Mouse (Mus musculus) lung, postnatal 36 days (tissue): Measurements from ENCODE around the gene Wdr31.

ENCODE experiments used
- DNase-seq: peaks from one replicate; pipeline ENCODE4 v3.0.0; 2022; ENCODE audit warnings: mixed read lengths

The Wdr31 gene

GRCm38 (mm10) chr4:62437871-62438270, 32.8 kb downstream of the Wdr31 start:
- no peak for DNase-seq

DNA sequence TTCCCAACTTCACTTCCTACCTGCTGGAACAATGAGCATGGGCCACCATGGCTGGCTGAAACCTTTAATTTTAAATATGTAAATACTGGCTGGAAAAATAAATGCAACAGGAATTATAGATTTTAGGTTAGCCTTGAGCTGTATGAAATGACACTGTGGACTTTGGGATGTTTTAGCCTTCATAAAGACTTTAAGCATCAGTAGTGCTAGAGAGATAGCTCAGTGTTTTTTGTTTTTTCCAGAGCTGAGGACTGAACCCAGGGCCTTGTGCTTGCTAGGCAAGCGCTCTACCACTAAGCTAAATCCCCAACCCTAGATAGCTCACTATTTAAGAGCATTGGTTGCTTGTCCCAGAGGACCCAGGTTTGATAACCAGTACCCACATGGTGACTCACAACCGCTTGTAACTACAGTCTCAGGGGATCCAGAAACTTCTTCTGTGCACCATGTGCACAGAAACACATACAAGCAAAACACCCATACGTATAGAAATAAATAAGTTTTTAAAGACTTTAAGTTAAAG, 33.4 kb downstream of the Wdr31 start:
- no peak for DNase-seq

DNA sequence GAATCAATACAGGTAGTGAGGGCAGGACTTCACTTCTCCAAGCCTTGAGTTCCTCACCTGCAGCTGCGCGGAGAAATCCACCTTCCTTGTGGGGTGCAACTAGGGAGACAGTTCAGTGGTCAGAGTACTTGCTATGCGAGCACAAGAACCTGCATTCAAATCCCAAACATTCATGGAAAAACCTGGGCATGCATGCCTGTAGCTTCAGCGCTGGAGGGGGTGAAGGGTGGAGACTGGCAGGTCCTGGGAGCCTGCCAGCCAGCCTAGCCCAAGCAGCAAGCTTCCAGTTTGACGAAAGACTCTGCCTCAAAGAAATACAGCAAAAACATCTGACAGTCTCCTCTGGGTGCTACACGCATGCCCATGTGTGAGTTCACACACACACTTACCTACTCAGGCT, 35.6 kb downstream of the Wdr31 start, which contains the start of gene Rnf183:
Gene Rnf183, minus strand, starts transcription at position 172 of the 400 bp plus-strand sequence.
- no peak for DNase-seq

- DNase-seq, result no peak
These were observed 36.5 kb downstream of the Wdr31 start for GRCm38 (mm10) chr4:62433939-62434870.

- no peak for DNase-seq
These were observed 39.2 kb downstream of the Wdr31 start for GRCm38 (mm10) chr4:62431522-62431921.

- no peak for DNase-seq
These were observed 40.0 kb downstream of the Wdr31 start for GRCm38 (mm10) chr4:62430678-62431077.

- DNase-seq, result no peak
These were observed 41.1 kb downstream of the Wdr31 start for GRCm38 (mm10) chr4:62429616-62430015.

DNA sequence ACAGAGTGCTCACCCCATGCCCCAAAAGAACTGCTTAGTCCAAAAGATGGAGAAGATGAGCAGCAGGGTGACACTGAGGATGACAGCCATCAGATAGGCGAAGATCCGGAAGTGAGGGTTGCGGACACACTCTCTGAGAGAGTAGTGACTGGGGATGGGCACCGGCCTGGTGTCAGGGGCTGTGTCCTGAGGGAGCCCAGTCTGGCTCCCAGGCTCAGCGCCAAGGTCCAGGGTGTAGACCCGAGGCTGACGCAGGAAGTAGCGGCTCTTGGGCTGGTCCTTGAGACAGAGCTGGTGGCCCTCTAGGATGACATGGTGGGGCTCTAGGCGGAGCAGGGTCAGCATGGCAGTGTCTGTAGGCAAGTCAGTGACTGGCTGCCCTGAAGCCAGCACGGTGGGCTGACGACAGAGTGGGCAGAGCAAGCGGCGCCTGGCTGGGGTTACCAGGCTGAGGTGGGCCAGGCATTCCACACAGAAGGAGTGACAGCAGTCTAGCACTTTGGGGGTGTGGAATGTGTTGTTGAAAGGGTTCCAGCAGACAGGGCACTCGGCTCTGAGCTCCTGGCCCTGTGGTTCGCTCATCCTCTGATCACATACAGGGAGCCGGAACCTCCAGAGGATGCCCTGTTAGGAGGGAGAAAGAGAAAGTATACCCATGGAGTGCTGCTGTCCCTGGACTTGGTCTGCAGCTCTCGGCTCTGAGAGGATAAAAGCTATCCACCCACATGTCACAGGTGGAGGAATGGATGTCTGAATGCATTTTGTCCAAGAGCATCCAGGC, 42.5 kb downstream of the Wdr31 start:
- peak; percentile 12 for DNase-seq

GRCm38 (mm10) chr4:62425891-62426290, 44.8 kb downstream of the Wdr31 start:
- DNase-seq, result no peak

DNA sequence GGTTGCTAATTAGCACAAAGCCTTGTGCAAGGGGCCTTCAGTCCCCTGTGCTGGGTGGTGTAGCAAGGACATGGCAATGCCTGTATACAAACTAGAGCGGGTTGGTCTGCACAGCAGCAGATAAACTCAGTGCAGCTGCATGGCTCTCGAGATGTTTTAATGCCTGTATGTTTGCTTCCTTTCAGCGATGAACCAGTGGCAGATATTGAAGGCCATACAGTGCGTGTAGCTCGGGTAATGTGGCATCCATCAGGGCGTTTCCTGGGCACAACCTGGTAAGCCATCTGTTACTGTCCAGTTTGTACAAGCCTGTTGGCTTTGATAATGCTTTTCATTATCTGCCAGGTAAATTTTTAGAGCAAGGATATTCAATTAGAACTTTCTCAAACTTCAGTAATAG, 51.6 kb downstream of the Wdr31 start:
- DNase-seq, result no peak

DNA sequence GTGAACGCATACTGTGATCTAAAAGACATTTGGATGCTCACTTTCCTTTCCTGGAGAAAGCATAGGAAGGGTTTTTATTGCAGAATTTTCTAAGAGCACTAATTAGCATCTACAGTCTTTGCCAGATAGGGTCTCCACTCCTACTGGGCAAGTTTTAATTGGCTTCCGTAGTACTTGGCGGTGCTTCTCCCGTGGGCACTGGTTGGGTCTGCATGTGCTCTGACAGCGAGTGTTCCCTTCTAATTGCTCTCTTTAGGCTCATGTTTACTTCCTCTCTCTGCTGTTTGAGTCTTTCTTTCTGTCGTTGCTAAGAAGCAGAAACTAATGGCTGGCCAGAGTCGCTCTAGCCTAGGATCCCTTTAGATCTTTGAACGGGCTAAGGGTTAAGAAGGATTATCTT, 52.2 kb downstream of the Wdr31 start:
- no peak for DNase-seq

GRCm38 (mm10) chr4:62411606-62412005, 59.1 kb downstream of the Wdr31 start:
- DNase-seq, result no peak

- DNase-seq, result no peak
These were observed 60.4 kb downstream of the Wdr31 start for GRCm38 (mm10) chr4:62410325-62410724.

DNA sequence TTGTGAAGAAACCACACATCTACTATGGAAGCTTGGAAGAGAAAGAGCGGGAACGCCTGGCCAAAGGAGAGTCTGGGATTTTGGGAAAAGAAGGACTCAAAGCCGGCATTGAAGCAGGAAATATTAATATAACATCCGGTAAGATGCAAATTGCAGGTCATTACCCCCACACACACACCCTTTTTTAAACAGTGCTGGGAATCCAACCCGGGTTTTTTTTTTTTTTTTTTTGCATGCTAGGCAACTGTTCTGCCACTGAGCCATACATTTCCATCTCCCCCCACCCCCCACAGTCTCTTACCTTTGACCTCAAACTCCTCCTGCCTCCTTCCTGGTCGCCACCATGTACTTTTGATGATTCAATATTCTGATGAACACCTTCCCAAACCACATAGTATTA, 61.1 kb downstream of the Wdr31 start:
- DNase-seq, result no peak

DNA sequence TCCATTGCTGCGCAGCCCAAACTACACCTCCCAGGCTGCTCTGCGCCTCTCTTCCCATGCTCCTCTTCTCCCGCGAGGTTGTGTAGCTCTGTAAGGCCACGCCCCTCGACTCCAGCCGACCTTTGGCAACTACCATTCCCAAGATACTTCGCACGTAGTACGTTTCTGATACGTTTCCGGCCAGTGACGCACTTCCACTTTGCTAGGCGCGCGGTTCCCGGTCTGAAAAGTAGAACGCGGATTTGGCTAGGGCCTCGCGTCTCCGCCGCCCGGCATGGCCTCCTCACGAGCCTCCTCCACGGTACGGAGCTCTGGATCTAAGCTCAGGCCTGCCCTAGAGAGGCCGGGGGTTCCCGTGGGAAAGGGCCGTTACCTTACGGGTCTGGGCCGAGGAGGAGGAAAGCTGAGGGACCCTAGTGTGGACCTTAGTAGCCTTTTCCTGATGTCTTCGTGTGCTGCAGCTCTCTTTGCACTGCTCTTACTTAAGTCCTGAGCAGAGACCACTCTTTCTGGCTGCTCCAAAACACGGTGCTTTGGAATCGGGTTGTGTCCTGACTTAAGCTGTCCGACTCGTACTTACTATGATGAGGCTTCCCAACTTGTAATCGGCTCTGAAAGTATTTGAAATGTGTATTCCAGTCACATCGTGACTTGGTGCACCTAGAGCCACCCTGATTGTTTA, 62.0 kb downstream of the Wdr31 start, which contains the start of the genes Cdc26 and Prpf4:
Gene Cdc26, minus strand, starts transcription at position 42 of the 682 bp plus-strand sequence.
Gene Prpf4, plus strand, starts transcription at position 197 of the 682 bp plus-strand sequence.
- peak; percentile 100 for DNase-seq

DNA sequence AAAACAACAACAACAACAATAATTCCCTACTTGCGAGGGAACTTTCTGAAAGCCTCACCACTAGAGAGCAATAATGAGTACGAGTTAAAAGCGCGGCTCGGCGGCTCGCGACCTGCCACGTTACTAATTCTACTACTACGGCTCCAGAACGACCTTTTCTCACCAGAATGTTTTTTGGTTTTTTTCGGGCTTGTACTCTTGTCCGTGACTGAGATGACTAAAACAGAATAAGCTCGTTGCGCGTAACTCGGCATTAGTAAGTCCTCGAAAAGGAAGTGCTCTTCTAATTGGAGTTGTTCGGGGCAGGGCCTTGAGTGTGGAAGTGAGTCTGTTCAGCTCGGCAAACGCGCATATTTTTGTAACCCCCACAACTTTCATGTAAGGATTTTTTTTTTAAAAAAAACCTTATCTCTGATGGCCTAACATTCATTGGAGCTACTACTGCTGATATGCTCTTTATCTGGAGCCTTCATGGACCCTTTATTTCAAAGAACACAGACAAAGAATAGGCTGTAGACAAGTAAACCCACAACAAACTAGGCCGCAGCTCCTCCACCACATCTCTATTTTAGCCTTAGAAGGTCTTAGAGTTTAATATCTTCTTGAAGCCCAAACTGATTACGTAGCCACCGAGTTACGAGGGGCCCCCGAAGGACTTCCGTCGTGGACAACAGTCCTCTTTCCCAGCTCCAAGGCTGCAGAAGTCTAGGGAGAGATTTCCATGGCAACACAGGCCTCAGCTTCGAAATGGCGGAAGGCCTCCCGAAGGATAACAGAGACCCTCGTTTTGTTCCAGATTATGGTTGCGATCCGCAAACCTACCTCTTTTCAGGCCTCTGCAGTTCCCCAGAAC, 62.7 kb downstream of the Wdr31 start:
- DNase-seq, result peak; percentile 78

DNA sequence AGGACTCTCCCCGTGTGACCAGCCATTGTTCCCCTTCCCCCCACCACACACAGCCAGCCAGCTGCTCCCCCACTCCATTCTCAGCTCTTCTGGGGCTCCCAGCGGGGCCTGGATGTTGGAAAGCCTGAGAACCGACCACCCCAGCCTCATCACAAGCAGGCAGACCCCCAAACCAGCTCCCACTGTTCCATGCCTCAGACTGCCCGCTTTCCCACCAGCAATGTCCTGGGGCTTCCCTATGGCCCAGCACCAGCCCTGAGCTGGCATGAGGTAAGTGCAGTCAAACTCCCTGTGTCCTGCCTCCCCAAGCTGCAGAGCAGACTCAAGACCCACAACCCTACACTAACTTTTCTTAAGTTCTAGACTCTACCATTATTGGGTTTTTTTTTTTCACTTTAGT, 64.6 kb downstream of the Wdr31 start:
- no peak for DNase-seq

DNA sequence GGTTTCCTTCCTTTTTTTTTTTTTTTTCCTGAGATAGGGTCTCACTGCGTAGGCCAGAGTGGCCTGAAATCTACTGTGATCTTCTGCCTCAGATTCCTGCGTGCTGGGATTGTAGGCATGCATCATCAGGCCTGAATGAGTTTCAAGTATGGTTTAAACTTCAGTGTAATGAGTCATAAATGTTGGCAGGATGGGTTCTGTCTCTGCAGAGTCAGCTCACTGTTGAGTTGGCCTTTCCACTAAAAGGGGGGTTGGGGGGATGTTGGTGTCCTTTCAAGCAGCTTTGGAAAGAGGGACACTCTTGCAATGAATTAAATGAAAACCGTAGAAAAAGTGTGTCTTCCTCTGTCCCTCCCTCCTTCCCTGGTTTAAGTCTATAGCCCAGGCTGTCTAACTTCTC, 71.7 kb downstream of the Wdr31 start:
- no peak for DNase-seq
